Mouse (Mus musculus) fibroblast of lung, adult 2 months (primary cell): Measurements from ENCODE around the gene Pdzk1.

Source experiments
- DNase-seq: peaks from one replicate; pipeline ENCODE4 v3.0.0-alpha.2; 2011; ENCODE audit warnings: low read depth

Pdzk1 gene

GRCm38 (mm10) chr3:96836414-96836813, 7.3 kb downstream of the Pdzk1 start:
- no peak for DNase-seq

GRCm38 (mm10) chr3:96838996-96839645, 10.0 kb downstream of the Pdzk1 start:
- no peak for DNase-seq

- no peak for DNase-seq
These were observed 16.1 kb downstream of the Pdzk1 start for GRCm38 (mm10) chr3:96845191-96845590.

GRCm38 (mm10) chr3:96845806-96846205, 16.7 kb downstream of the Pdzk1 start:
- DNase-seq: no peak

GRCm38 (mm10) chr3:96846985-96847384, 17.9 kb downstream of the Pdzk1 start:
- DNase-seq: no peak

GRCm38 (mm10) chr3:96847661-96848060, 18.6 kb downstream of the Pdzk1 start:
- no peak for DNase-seq

- no peak for DNase-seq
These were observed 19.4 kb downstream of the Pdzk1 start for GRCm38 (mm10) chr3:96848470-96848869.

GRCm38 (mm10) chr3:96849168-96849727, 20.2 kb downstream of the Pdzk1 start:
- no peak for DNase-seq

GRCm38 (mm10) chr3:96852561-96852960, 23.5 kb downstream of the Pdzk1 start:
- DNase-seq: no peak

GRCm38 (mm10) chr3:96854376-96854775, 25.3 kb downstream of the Pdzk1 start:
- no peak for DNase-seq

GRCm38 (mm10) chr3:96855833-96856232, 26.7 kb downstream of the Pdzk1 start:
- no peak for DNase-seq

- DNase-seq: no peak
These were observed 31.4 kb downstream of the Pdzk1 start for GRCm38 (mm10) chr3:96860498-96860897.

GRCm38 (mm10) chr3:96867863-96868262, 38.8 kb downstream of the Pdzk1 start:
- DNase-seq: no peak

- DNase-seq: no peak
These were observed 39.5 kb downstream of the Pdzk1 start for GRCm38 (mm10) chr3:96868566-96868965.

GRCm38 (mm10) chr3:96869091-96869490, 40.0 kb downstream of the Pdzk1 start:
- DNase-seq: no peak

GRCm38 (mm10) chr3:96870270-96870669, 41.2 kb downstream of the Pdzk1 start:
- DNase-seq: no peak

GRCm38 (mm10) chr3:96871070-96871469, 42.0 kb downstream of the Pdzk1 start:
- no peak for DNase-seq

GRCm38 (mm10) chr3:96872501-96872900, 43.4 kb downstream of the Pdzk1 start:
- no peak for DNase-seq

- DNase-seq: no peak
These were observed 45.9 kb downstream of the Pdzk1 start for GRCm38 (mm10) chr3:96874808-96875571.

GRCm38 (mm10) chr3:96879536-96879935, 50.5 kb downstream of the Pdzk1 start:
- no peak for DNase-seq

GRCm38 (mm10) chr3:96880385-96880784, 51.3 kb downstream of the Pdzk1 start:
- no peak for DNase-seq

GRCm38 (mm10) chr3:96881557-96881956, 52.5 kb downstream of the Pdzk1 start:
- no peak for DNase-seq
